Mouse (Mus musculus): ENCODE data around the gene Olfr642.

Olfr642 gene

GRCm38 (mm10) chr7:104052566-104052965, at the start of gene Olfr642:
Gene Olfr642 (minus strand): TSS chr7:104052666.
- DNase-seq (ENCODE audit: low spot score): no peak

DNA sequence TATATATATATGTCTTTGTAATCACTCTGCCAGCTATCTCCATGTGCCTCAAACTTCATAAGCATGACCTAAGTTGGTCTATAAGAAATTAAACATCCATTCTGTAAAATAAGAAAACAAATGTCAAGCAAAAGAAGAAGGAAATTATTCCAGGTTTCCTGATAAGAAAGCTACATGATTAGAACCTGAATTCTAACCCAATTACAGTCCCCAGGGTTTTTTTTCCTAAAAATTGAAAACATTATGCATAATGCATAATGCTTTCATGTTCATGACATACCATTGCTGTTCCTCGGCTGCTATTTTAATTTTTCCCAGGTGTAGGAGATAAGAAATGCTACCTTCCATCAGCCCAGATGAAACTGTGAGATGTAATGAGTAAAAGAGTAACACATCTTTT, 32.9 kb upstream of the Olfr642 start, which contains the start of gene Olfr645:
Gene Olfr645, minus strand, starts transcription at position 101 of the 400 bp plus-strand sequence.
- DNase-seq (ENCODE audit: low spot score): no peak

- no peak for DNase-seq (ENCODE audit: low spot score)
Measured at GRCm38 (mm10) chr7:104071769-104072168, 19.3 kb upstream of the Olfr642 start, which contains the start of gene Olfr644. Gene Olfr644 (minus strand): TSS chr7:104071869.

DNA sequence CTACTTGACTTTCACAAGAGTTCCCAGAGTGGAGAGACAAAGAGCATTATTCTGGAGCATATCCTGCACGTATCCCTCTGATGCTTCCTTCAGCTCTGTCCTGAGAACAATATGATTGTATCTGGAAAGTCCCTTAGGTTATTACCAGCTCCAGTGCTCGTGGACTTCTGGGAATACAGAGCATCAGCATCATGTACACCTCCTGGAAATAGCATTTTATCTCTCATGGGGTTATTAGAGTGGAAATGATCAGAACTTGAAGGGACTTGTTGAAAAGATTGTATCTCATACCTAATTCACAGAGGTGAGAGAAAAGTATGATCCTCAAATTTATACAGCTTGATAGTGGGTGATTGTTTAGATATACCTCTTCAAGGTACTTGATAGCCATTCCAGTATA, 8.9 kb upstream of the Olfr642 start, which contains the start of gene 4930516K23Rik:
Gene 4930516K23Rik, minus strand, starts transcription at position 101 of the 400 bp plus-strand sequence.
- no peak for DNase-seq (ENCODE audit: low spot score)

DNA sequence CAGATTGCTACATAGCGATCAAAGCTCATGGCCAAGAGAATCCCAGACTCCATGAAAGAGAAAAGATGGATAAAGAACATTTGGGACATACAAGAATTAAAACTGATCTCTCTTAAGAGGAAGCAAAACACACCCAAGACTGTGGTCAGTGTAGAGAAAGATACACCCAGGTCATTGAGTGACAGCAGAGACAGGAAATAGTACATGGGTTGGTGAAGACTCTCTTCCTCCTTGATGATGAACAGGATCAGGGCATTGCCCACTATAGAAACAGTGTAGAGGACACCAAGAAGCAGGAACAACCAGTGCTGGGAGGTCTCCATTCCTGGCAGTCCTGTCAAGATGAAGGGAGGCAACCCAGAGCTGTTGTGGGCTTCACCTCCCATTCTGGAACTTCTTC, 6.7 kb upstream of the Olfr642 start:
- no peak for DNase-seq (ENCODE audit: low spot score)

DNA sequence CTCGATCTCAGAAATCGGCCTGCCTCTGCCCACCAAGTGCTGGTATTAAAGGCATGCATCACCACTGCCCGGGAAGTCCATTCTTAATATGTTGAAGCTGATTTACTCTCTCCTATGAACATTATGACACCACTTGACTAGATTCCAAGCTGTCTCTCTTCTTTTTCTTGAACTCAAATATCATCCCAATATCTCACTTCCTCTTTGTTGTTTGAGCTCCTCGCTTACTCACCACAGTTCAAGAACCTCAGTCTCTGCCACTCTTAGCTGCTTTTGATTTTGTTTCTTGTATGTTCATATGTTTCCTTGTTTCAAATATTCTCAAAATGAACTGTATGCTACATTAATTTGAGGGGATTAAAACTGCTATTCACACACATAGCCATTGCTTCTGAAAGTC, 1.7 kb downstream of the Olfr642 start:
- no peak for DNase-seq (ENCODE audit: low spot score)

- DNase-seq (ENCODE audit: low spot score): no peak
Measured at GRCm38 (mm10) chr7:104035145-104035544, 17.3 kb downstream of the Olfr642 start, which contains the start of gene Olfr641. Gene Olfr641 (plus strand): TSS chr7:104035445.

DNA sequence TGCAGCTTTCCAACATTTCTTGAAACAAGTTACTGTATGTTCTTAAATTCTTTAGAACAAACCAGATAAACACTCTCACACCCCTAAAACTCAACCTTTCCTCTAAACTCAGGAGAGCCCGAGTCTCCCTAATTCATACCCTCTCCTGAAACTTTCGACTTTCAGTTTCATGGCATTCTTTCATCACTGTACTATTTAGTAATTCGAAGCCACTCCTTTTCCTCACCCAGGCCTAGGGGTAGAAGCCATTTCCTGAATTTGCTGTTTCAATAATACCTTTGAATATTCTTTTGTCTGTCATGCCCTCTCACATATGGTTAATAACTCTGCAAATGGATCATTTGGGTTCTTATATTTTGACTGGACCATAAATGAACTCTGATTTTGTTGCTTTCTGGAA, 25.5 kb downstream of the Olfr642 start:
- DNase-seq (ENCODE audit: low spot score): no peak

GRCm38 (mm10) chr7:104025473-104025872, 27.0 kb downstream of the Olfr642 start, which contains the start of gene Olfr640:
Gene Olfr640 (minus strand): TSS chr7:104025573.
- DNase-seq (ENCODE audit: low spot score): no peak

DNA sequence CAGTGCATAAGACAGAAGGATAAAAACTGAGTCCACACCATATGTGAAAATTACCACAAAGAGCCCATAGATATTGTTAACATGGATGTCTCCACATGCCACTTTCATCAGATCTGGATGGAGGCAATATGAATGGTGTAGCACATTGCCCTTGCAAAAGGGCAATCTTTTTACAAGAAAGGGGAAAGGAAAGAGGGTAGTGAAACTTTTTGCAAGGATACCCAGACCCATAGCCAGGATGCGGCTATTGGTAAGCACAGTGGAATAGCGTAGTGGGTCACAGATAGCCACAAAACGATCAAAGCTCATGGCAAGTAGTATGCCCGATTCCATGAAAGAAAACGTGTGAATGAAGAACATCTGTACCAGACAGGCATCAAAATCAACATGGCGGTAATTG, 30.8 kb downstream of the Olfr642 start:
- no peak for DNase-seq (ENCODE audit: low spot score)

- no peak for DNase-seq (ENCODE audit: low spot score)
Measured at GRCm38 (mm10) chr7:104018953-104019352, 33.5 kb downstream of the Olfr642 start.

GRCm38 (mm10) chr7:104017203-104017602, 35.3 kb downstream of the Olfr642 start, which contains the start of gene Olfr639:
Gene Olfr639 (minus strand): TSS chr7:104017303.
- no peak for DNase-seq (ENCODE audit: low spot score)

DNA sequence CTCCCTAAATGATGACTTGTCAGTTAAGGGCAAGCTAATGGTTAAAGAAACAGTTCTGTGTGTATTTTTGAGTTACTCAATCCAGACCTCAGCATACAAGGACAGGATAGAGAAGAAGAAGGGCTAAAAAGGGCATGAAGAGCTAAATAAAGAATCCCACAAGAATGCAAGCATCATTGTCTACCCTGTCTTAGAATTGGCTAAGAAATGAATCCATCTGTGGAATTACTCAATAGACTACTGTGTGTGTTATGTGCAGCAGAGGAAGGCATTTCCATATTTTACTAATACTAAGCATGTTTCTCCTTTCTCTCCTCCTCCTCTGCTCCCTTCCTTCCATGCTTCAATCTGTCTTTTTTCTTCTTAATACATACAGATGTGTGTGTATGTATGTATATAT, 53.3 kb downstream of the Olfr642 start:
- no peak for DNase-seq (ENCODE audit: low spot score)

- no peak for DNase-seq (ENCODE audit: low spot score)
Measured at GRCm38 (mm10) chr7:103998446-103998845, 54.0 kb downstream of the Olfr642 start, which contains the start of gene Olfr638. Gene Olfr638 (plus strand): TSS chr7:103998746.
